Mouse (Mus musculus) G1E (cell line): ENCODE results near the gene Atg7.

ENCODE experiments used
- CTCF ChIP-seq: IDR thresholded peaks from 2 replicates; pipeline ENCODE4 v1.5.1; 2012; ENCODE audit warnings: low read depth, low read length, inconsistent platforms, mixed read lengths
- TAL1 ChIP-seq: conservative IDR thresholded peaks from 2 replicates; pipeline ENCODE4 v1.6.1; 2012; ENCODE audit warnings: low read depth, low read length, inconsistent platforms, mixed read lengths

DNA sequence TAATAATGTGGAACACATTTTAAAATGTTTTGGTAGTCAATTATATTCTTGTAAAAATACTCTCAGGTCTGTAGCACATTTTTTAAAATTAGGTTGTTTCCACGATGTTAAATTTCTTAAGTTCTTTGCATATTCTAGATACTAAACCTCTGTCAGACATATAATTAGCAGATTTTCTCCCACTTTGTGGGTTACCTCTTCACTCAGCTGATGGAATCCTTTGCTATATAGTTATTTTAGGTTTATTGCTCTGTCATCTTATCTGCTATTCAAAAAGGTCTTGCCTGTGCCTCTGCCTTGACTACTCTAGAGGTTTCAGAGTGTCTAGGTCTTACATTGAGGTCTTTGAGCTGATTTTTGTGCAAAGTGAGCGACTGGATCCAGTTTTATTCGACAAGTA, 106.0 kb downstream of the Atg7 start:
- TF ChIP-seq CTCF (no peak), TAL1 (no peak)
